Mouse (Mus musculus) CH12.LX (cell line): ENCODE measurements around the gene Tomm20l. TPM values are rescaled to one million over a fixed set of nuclear protein-coding genes. Genes with fewer than 3 reads are reported as not detected.

Source experiments
- DNase-seq: peaks from one replicate; pipeline ENCODE4 v3.0.0-alpha.2; 2013; ENCODE audit errors: extremely low read depth
- H3K27ac ChIP-seq: 2 replicates; pipeline ENCODE4 v1.5.1; 2012; ENCODE audit warnings: low read depth, mild to moderate bottlenecking, control low read depth, moderate library complexity; ENCODE audit not compliant: insufficient read depth
- H3K27me3 ChIP-seq: replicated peaks from 2 replicates; pipeline ENCODE3; 2012; ENCODE audit warnings: inconsistent platforms
- H3K36me3 ChIP-seq, 2 experiments: replicated peaks in 1 of 2; 2 replicates each; pipeline versions ENCODE3 to v1.6.1; 2012; ENCODE audit warnings: inconsistent platforms in 1 of 2, low read length in 1 of 2, mild to moderate bottlenecking in 1 of 2, mixed read lengths in 1 of 2, moderate library complexity in 1 of 2; ENCODE audit not compliant: control insufficient read depth in 1 of 2, insufficient read depth in 1 of 2
- H3K4me1 ChIP-seq, 2 experiments: 2 replicates each; pipeline ENCODE4 v1.6.1; 2012; ENCODE audit warnings: inconsistent platforms in 1 of 2, moderate library complexity in 1 of 2; ENCODE audit not compliant: insufficient read depth in 2 of 2, control insufficient read depth in 1 of 2
- H3K4me2 ChIP-seq: 2 replicates; pipeline ENCODE4 v1.6.1; 2012; ENCODE audit warnings: low read depth, mild to moderate bottlenecking, control low read depth; ENCODE audit not compliant: poor library complexity, insufficient read depth, severe bottlenecking
- H3K4me3 ChIP-seq, 3 experiments: fragments of 150-350 bp in 1 of 3; sonication (generic) in 1 of 3; replicated peaks in 1 of 3; 2 replicates each; pipeline versions ENCODE3 to v1.5.1; 2011 to 2012; ENCODE audit warnings: low read depth in 2 of 3, low read length in 2 of 3, mild to moderate bottlenecking in 2 of 3, moderate library complexity in 2 of 3, control low read depth in 1 of 3, improper control_type of control experiment in 1 of 3, inconsistent platforms in 1 of 3, mixed read lengths in 1 of 3; ENCODE audit not compliant: poor library complexity in 1 of 3
- H3K79me2 ChIP-seq: replicated peaks from 2 replicates; pipeline ENCODE4 v1.6.1; 2012; ENCODE audit warnings: mild to moderate bottlenecking, moderate library complexity; ENCODE audit not compliant: control insufficient read depth, poor library complexity, insufficient read depth, severe bottlenecking; ENCODE audit errors: extremely low read depth
- H3K9ac ChIP-seq: 2 replicates; pipeline ENCODE4 v1.6.1; 2012; ENCODE audit warnings: low read depth, mild to moderate bottlenecking, control low read depth, moderate library complexity; ENCODE audit not compliant: insufficient read depth
- H3K9me3 ChIP-seq: replicated peaks from 2 replicates; pipeline ENCODE3; 2012; ENCODE audit warnings: low read length, inconsistent platforms, mixed read lengths
- CHD2 ChIP-seq: IDR thresholded peaks from 2 replicates; pipeline ENCODE4 v1.6.1; 2011; ENCODE audit warnings: low read length, improper control_type of control experiment
- CTCF ChIP-seq, 2 experiments: IDR thresholded peaks in 1 of 2; conservative IDR thresholded peaks in 1 of 2; 2 replicates each; pipeline ENCODE4 v1.5.1; 2011 to 2012; ENCODE audit warnings: low read depth in 2 of 2, low read length in 2 of 2, improper control_type of control experiment in 1 of 2, inconsistent platforms in 1 of 2, mild to moderate bottlenecking in 1 of 2, moderate library complexity in 1 of 2
- E2F4 ChIP-seq: IDR thresholded peaks from 2 replicates; pipeline ENCODE4 v1.6.1; 2011; ENCODE audit warnings: low read depth, low read length, improper control_type of control experiment; ENCODE audit not compliant: insufficient replicate concordance
- ETS1 ChIP-seq: conservative IDR thresholded peaks from 2 replicates; pipeline ENCODE4 v1.6.1; 2012; ENCODE audit warnings: low read depth, mild to moderate bottlenecking, inconsistent platforms, low read length, improper control_type of control experiment, moderate library complexity
- GABPA ChIP-seq: IDR thresholded peaks from 2 replicates; pipeline ENCODE4 v1.6.1; 2012; ENCODE audit warnings: low read depth, low read length, improper control_type of control experiment, inconsistent platforms; ENCODE audit not compliant: insufficient replicate concordance
- HCFC1 ChIP-seq: IDR thresholded peaks from 2 replicates; pipeline ENCODE4 v1.6.1; 2012; ENCODE audit warnings: low read depth, mild to moderate bottlenecking, inconsistent platforms, low read length, improper control_type of control experiment
- IRF4 ChIP-seq: IDR thresholded peaks from 2 replicates; pipeline ENCODE4 v1.6.1; 2014; ENCODE audit warnings: low read depth, mild to moderate bottlenecking, inconsistent platforms, low read length, improper control_type of control experiment
- JUND ChIP-seq: conservative IDR thresholded peaks from 2 replicates; pipeline ENCODE4 v1.6.1; 2011; ENCODE audit warnings: low read depth, low read length, improper control_type of control experiment
- KAT2A ChIP-seq: IDR thresholded peaks from 2 replicates; pipeline ENCODE4 v1.6.1; 2012; ENCODE audit warnings: low read length, improper control_type of control experiment, inconsistent platforms; ENCODE audit not compliant: insufficient replicate concordance
- MAZ ChIP-seq: IDR thresholded peaks from 2 replicates; pipeline ENCODE4 v1.6.1; 2012; ENCODE audit warnings: low read depth, mild to moderate bottlenecking, inconsistent platforms, low read length, improper control_type of control experiment, moderate library complexity
- MXI1 ChIP-seq: IDR thresholded peaks from 2 replicates; pipeline ENCODE4 v1.6.1; 2011; ENCODE audit warnings: mild to moderate bottlenecking, low read depth, low read length, improper control_type of control experiment
- NELFE ChIP-seq: IDR thresholded peaks from 2 replicates; pipeline ENCODE4 v1.6.1; 2011; ENCODE audit warnings: low read depth, low read length, improper control_type of control experiment
- NRF1 ChIP-seq: IDR thresholded peaks from 2 replicates; pipeline ENCODE4 v1.6.1; 2014; ENCODE audit warnings: low read depth, mild to moderate bottlenecking, inconsistent platforms, low read length, improper control_type of control experiment, moderate library complexity
- PAX5 ChIP-seq: IDR thresholded peaks from 2 replicates; pipeline ENCODE4 v1.6.1; 2012; ENCODE audit warnings: low read length, inconsistent platforms, mixed read lengths
- RAD21 ChIP-seq: IDR thresholded peaks from 2 replicates; pipeline ENCODE4 v1.6.1; 2011; ENCODE audit warnings: low read depth, mild to moderate bottlenecking, low read length, improper control_type of control experiment, moderate library complexity
- RCOR1 ChIP-seq: conservative IDR thresholded peaks from 2 replicates; pipeline ENCODE4 v1.6.1; 2012; ENCODE audit warnings: low read depth, mild to moderate bottlenecking, inconsistent platforms, low read length, improper control_type of control experiment
- SMC3 ChIP-seq: IDR thresholded peaks from 2 replicates; pipeline ENCODE4 v1.6.1; 2011; ENCODE audit warnings: low read depth, low read length, improper control_type of control experiment
- TCF12 ChIP-seq: IDR thresholded peaks from 2 replicates; pipeline ENCODE4 v1.6.1; 2014; ENCODE audit warnings: low read depth, mild to moderate bottlenecking, inconsistent platforms, low read length, improper control_type of control experiment
- USF1 ChIP-seq: IDR thresholded peaks from 2 replicates; pipeline ENCODE4 v1.6.1; 2014; ENCODE audit warnings: low read depth, mild to moderate bottlenecking, inconsistent platforms, low read length, improper control_type of control experiment
- ZKSCAN1 ChIP-seq: IDR thresholded peaks from 2 replicates; pipeline ENCODE4 v1.6.1; 2012; ENCODE audit warnings: low read depth, inconsistent platforms, low read length, improper control_type of control experiment, borderline replicate concordance
- dilution Hi-C: fragments of 300-500 bp; cut with MboI; formaldehyde crosslinking; loops from 2 replicates; pipeline ENCODE4 v1.14.3; 2020; ENCODE audit warnings: low sequenced_read_pairs; ENCODE audit not compliant: extremely low pct_unique_long_range_greater_than_20kb, extremely low pct_ligation_motif_present
- in situ Hi-C: fragments of 300-500 bp; cut with MboI; formaldehyde crosslinking; loops from 3 replicates; pipeline ENCODE4 v1.14.3; 2019; ENCODE audit warnings: low sequenced_read_pairs, low pct_ligation_motif_present, low pct_unique_long_range_greater_than_20kb, mixed read lengths
- polyA plus RNA-seq: library from polyadenylated mRNA; unstranded; fragments of >175 nt; gene quantifications from 2 replicates; pipeline ENCODE4 v1.2.1, GENCODE M21; 2012; ENCODE audit warnings: low read depth; ENCODE audit not compliant: insufficient read length
- total RNA-seq, 2 experiments: library from RNA; depleted of rRNA; stranded (reverse); fragments of 300-350 nt in 1 of 2; fragments of >200 nt in 1 of 2; gene quantifications; 2 replicates each; pipeline ENCODE4 v1.2.3; 2012 to 2014

Tomm20l gene
- total and polyA plus RNA-seq, 3 experiments, result not detected

DNA sequence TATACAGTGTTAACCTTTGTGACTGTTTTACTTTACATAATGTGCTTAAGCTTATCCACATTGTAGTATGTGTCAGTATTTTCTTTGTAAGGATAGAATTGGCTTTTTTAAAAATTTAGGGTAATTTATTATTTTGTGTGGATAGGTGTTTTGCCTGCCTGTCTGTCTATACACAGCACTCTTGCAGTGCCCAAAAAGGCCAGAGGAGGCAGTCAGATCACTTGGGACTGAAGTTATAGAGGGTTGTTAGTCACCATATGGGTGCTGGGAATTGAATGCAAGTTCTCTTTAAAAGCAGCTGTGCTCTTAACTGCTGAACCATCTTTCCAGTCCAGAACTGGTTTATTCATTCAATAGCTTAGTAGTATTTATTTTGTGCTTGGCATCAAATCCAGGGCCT lies 30.0 kb downstream of the Tomm20l start:
- Histone ChIP-seq H3K4me1 (peaks cover 0 to 13% of the 10 kb centered on the region in 2 experiments; a peak in 1 of 4 replicates), H3K9me3 (no peaks in the 10 kb centered on the region), H3K36me3 (peaks cover 26 to 64% of the 10 kb centered on the region in 2 experiments), H3K27me3 (no peaks in the 10 kb centered on the region), H3K79me2 (peaks cover 15% of the 10 kb centered on the region), H3K27ac (no peak overlapping the region), H3K4me3 (no peak overlapping the region), H3K9ac (no peak overlapping the region), H3K4me2 (no peak overlapping the region)
- no peak for TF ChIP-seq JUND
- TF ChIP-seq PAX5, result no peak
- no peak for TF ChIP-seq RAD21
- no peak for TF ChIP-seq GABPA
- no peak for TF ChIP-seq HCFC1
- no peak for TF ChIP-seq IRF4
- TF ChIP-seq ETS1, result no peak
- TF ChIP-seq MXI1, result no peak
- no peak for TF ChIP-seq ZKSCAN1
- TF ChIP-seq SMC3, result no peak
- no peak for TF ChIP-seq KAT2A
- no peak for TF ChIP-seq CHD2
- TF ChIP-seq USF1, result no peak
- no peak for TF ChIP-seq TCF12
- no peak for TF ChIP-seq E2F4
- DNase-seq, result no peak
- in situ Hi-C loops (loop anchor here (25.0 kb wide), 1 partner anchor 571 kb away; no protein-coding TSS in a partner anchor), dilution Hi-C loops (no loop called here)

GRCm38 (mm10) chr12:71147641-71148040 lies 36.4 kb downstream of the Tomm20l start:
- Histone ChIP-seq H3K4me2 (no peak overlapping the region), H3K27me3 (no peaks in the 10 kb centered on the region), H3K4me3 (no peak overlapping the region), H3K4me1 (peaks cover 0 to 4% of the 10 kb centered on the region in 2 experiments; a peak in 1 of 4 replicates), H3K27ac (no peak overlapping the region), H3K36me3 (peaks cover 42 to 86% of the 10 kb centered on the region in 2 experiments), H3K9me3 (no peaks in the 10 kb centered on the region), H3K79me2 (no peaks in the 10 kb centered on the region), H3K9ac (no peak overlapping the region)
- in situ Hi-C loops (loop anchor here (25.0 kb wide), 1 partner anchor 565 kb away; no protein-coding TSS in a partner anchor), dilution Hi-C loops (no loop called here)
- TF ChIP-seq NRF1 (no peak), NELFE (no peak), MXI1 (no peak), ETS1 (no peak), RCOR1 (no peak), RAD21 (peak; percentile 62), HCFC1 (no peak), SMC3 (peak; percentile 50), CTCF (conservative IDR thresholded peaks at IDR 0.05 in 1 of 2, IDR thresholded peaks at IDR 0.05 in 1 of 2; ENCODE audit: low read depth in 2 of 2, low read length in 2 of 2) (peak; percentile 73 to 77), GABPA (no peak), MAZ (no peak)
- peak; percentile 56 for DNase-seq
